Mouse (Mus musculus): ENCODE measurements around the gene Krtap20-2. TPM values are rescaled to one million over a fixed set of nuclear protein-coding genes. Genes with fewer than 3 reads are reported as not detected.
"Not testable (repeated sequence)": the region's sequence is repeated elsewhere in the genome, so short reads cannot be mapped to it uniquely, and the experiment has no call there.

Gene Krtap20-2
- not detected in 2 replicates for polyA plus RNA-seq (2016; fragmentation: Nextera tagmentation; extraction: Ambion mirVana)

DNA sequence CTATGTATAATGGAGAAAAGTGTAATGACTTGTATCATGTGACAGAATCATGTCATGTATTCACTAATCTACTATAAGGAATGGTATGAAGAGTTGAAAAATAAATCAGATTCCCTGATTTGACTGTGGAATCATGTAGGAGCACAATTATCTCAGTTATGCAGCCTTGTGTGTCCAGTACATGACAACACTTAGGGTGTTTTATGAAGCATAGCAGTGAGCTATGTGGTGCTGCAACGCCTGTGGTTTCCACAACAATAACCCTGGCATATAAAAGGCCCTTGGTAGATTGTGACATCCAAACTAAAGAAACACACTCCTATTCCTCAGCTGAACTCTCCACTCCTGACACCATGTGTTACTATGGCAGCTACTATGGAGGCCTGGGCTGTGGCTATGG, at the start of gene Krtap20-2:
TSS of gene Krtap20-2 (plus strand) at position 301 of the 400 bp plus-strand sequence.
- Histone ChIP-seq H3K4me3 (no peak within 1 kb of the TSS), H3K4me1 (no peaks in the 10 kb centered on the region), H3K27ac (replicated peaks) (no peak within 1 kb of the TSS), H3K9me3 (no peaks in the 10 kb centered on the region), H3K27me3 (replicated peaks; ENCODE audit: low read depth, poor library complexity, severe bottlenecking) (no peaks in the 10 kb centered on the region), H3K36me3 (replicated peaks) (no peaks in the 10 kb centered on the region)
- no peak for DNase-seq (ENCODE audit: low spot score)
- WGBS = 85% methylated on average over 1 of the region's 1 CpGs

GRCm38 (mm10) chr16:89157652-89158051, 48.0 kb upstream of the Krtap20-2 start, which contains the start of gene Gm9789:
Gm9789 (plus strand) TSS chr16:89157952.
- Histone ChIP-seq H3K27ac (replicated peaks) (no peak within 1 kb of the TSS), H3K4me3 (no peak within 1 kb of the TSS), H3K9me3 (no peaks in the 10 kb centered on the region), H3K27me3 (replicated peaks; ENCODE audit: low read depth, poor library complexity, severe bottlenecking) (no peaks in the 10 kb centered on the region), H3K4me1 (no peaks in the 10 kb centered on the region), H3K36me3 (replicated peaks) (no peaks in the 10 kb centered on the region)
- no peak for DNase-seq (ENCODE audit: low spot score)
- WGBS = 85% methylated on average over 4 of the region's 4 CpGs

GRCm38 (mm10) chr16:89169190-89169589, 36.5 kb upstream of the Krtap20-2 start, which contains the start of gene Gm7735:
Gm7735 (plus strand) TSS chr16:89169490.
- H3K4me1 ChIP-seq; DNase-seq (ENCODE audit: low spot score); H3K9me3 ChIP-seq; H3K27ac ChIP-seq (replicated peaks); H3K27me3 ChIP-seq (replicated peaks; ENCODE audit: low read depth, poor library complexity, severe bottlenecking); H3K4me3 ChIP-seq; H3K36me3 ChIP-seq (replicated peaks): not testable (repeated sequence)

- Histone ChIP-seq H3K27ac (replicated peaks) (no peak within 1 kb of the TSS), H3K4me1 (no peaks in the 10 kb centered on the region), H3K9me3 (no peaks in the 10 kb centered on the region), H3K27me3 (replicated peaks; ENCODE audit: low read depth, poor library complexity, severe bottlenecking) (no peaks in the 10 kb centered on the region), H3K36me3 (replicated peaks) (no peaks in the 10 kb centered on the region), H3K4me3 (no peak within 1 kb of the TSS)
- no peak for DNase-seq (ENCODE audit: low spot score)
- 85% methylated on average over 2 of the region's 2 CpGs for WGBS
These were observed 31.2 kb upstream of the Krtap20-2 start, which contains the start of gene 1110057P08Rik for GRCm38 (mm10) chr16:89174435-89174834. 1110057P08Rik (plus strand) TSS chr16:89174735.

DNA sequence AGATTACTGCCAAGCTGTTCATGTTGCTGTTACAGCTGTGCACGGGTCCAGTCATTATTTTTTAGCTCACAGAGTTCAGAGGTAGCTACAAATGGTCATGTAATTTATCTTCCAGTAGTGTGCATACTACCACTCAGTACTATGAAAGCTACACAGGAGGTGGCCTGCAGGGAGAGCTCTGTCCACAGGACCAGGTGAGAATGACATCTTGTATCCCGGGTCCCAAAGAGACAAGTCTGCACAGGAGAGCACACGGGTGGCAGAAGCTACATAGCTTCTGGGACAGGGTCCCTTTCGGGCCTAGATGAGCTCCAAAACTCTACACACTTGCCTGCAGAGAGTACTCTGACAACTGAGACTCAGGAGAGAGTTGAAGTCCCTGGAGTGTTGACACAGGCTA, 17.0 kb upstream of the Krtap20-2 start:
- DNase-seq (ENCODE audit: low spot score) = no peak
- H3K9me3 ChIP-seq = no peaks in the 10 kb centered on the region
- WGBS = 87% methylated on average over 4 of the region's 4 CpGs
- no peaks in the 10 kb centered on the region for H3K27me3 ChIP-seq (replicated peaks; ENCODE audit: low read depth, poor library complexity, severe bottlenecking)
- H3K36me3 ChIP-seq (replicated peaks) = no peaks in the 10 kb centered on the region
- no peaks in the 10 kb centered on the region for H3K4me1 ChIP-seq
- no peak overlapping the region for H3K4me3 ChIP-seq
- H3K27ac ChIP-seq (replicated peaks) = no peak overlapping the region

Other genes with a start within 250 kb of the Krtap20-2 start
- not detected in 2 replicates for gene Krtap16-3, start 243.0 kb upstream of the Krtap20-2 start, polyA plus RNA-seq (2016; fragmentation: Nextera tagmentation; extraction: Ambion mirVana)
- gene Krtap22-2, start 195.1 kb upstream of the Krtap20-2 start, polyA plus RNA-seq (2016; fragmentation: Nextera tagmentation; extraction: Ambion mirVana) = not detected in 2 replicates
- not detected in 2 replicates for gene Gm10229, start 190.6 kb upstream of the Krtap20-2 start, polyA plus RNA-seq (2016; fragmentation: Nextera tagmentation; extraction: Ambion mirVana)
- not detected in 2 replicates for gene Krtap6-1, start 174.2 kb upstream of the Krtap20-2 start, polyA plus RNA-seq (2016; fragmentation: Nextera tagmentation; extraction: Ambion mirVana)
- not detected in 2 replicates for gene Gm10228, start 164.4 kb upstream of the Krtap20-2 start, polyA plus RNA-seq (2016; fragmentation: Nextera tagmentation; extraction: Ambion mirVana)
- not detected in 2 replicates for gene Krtap6-5, start 158.0 kb upstream of the Krtap20-2 start, polyA plus RNA-seq (2016; fragmentation: Nextera tagmentation; extraction: Ambion mirVana)
- gene 1110025L11Rik, start 141.9 kb upstream of the Krtap20-2 start, polyA plus RNA-seq (2016; fragmentation: Nextera tagmentation; extraction: Ambion mirVana) = not detected in 2 replicates
- not detected in 2 replicates for gene Krtap6-3, start 121.8 kb upstream of the Krtap20-2 start, polyA plus RNA-seq (2016; fragmentation: Nextera tagmentation; extraction: Ambion mirVana)
- gene Gm6358, start 65.0 kb upstream of the Krtap20-2 start, polyA plus RNA-seq (2016; fragmentation: Nextera tagmentation; extraction: Ambion mirVana) = not detected in 2 replicates
- not detected in 2 replicates for gene Gm10061, start 54.8 kb upstream of the Krtap20-2 start, polyA plus RNA-seq (2016; fragmentation: Nextera tagmentation; extraction: Ambion mirVana)
- not detected in 2 replicates for gene Gm9789, start 47.9 kb upstream of the Krtap20-2 start, polyA plus RNA-seq (2016; fragmentation: Nextera tagmentation; extraction: Ambion mirVana)
- gene Gm7735, start 36.4 kb upstream of the Krtap20-2 start, polyA plus RNA-seq (2016; fragmentation: Nextera tagmentation; extraction: Ambion mirVana) = not detected in 2 replicates
- gene 1110057P08Rik, start 31.1 kb upstream of the Krtap20-2 start, polyA plus RNA-seq (2016; fragmentation: Nextera tagmentation; extraction: Ambion mirVana) = not detected in 2 replicates
- gene Krtap21-1, start 198.0 kb downstream of the Krtap20-2 start, polyA plus RNA-seq (2016; fragmentation: Nextera tagmentation; extraction: Ambion mirVana) = not detected in 2 replicates
- gene Krtap6-2, start 214.2 kb downstream of the Krtap20-2 start, polyA plus RNA-seq (2016; fragmentation: Nextera tagmentation; extraction: Ambion mirVana) = not detected in 2 replicates

Data from embryonic facial prominence, embryonic 10.5 days (tissue).